Comparison of ENCODE assay signal across 8 mouse cellular contexts in the genomic region with DNA sequence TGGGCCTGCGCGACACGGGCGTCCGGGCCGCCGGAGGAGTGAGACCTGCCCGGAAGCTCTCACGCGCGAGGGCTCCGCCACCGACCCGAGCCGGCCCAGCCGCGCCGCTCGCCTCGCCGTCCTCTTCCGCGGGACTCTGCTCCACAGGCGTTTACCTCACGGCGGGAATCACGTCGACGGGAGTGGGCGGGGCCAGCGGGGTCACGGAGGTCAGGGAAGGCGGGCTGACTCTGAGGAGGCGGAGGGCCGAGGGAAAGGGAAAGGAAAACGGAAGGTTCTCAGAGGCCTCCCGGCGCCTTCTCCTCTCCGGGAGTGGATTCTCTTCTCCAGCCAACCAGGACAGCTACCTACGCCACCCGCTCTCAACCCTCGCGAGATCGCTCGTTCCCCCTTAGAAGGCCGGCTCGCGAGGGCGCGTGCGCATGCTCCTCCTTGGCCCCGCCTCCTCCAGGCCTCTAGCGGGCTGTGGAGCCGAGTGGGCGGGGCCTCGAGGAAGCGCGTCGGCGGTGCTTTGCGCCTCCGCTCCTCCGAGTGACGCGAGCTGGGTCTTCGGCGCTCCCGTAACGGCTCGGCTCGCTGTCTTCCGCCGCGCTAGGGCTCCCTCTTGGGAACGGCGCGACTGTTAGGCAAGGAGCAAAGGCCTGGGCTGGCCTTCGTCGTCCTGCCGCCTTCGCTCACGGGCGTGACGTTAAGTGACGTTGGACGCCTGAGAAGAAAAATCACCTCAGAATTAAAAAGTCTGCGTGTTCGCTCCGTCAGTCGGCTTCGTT. TPM values are rescaled to one million over a fixed set of nuclear protein-coding genes. Genes with fewer than 3 reads are reported as not detected.
DNase-seq lines count a peak whose midpoint lies in the region; ATAC-seq and TF ChIP-seq lines count a peak whose summit lies in the region.
"Not testable (repeated sequence)": the region's sequence is repeated elsewhere in the genome, so short reads cannot be mapped to it uniquely, and the experiment has no call there.

A gene (minus strand): TSS at position 343 of the 770 bp plus-strand sequence.

- peaks cover 20% of the 10 kb centered on the region for H3K79me2 ChIP-seq in MEL (ENCODE audit: control insufficient read depth, insufficient read depth, low read length, poor library complexity)

- not testable (repeated sequence) for H3K4me1 ChIP-seq in MEL (ENCODE audit: control insufficient read depth in 1 of 2, insufficient read depth in 2 of 2, low read length in 2 of 2); forebrain, embryonic 16.5 days (replicated peaks; ENCODE audit: control insufficient read depth, insufficient read depth, low read length); lung, adult 2 months (ENCODE audit: control insufficient read depth, insufficient read depth, low read length); neural tube, embryonic 15.5 days

- H3K4me2 ChIP-seq in forebrain, embryonic 16.5 days (ENCODE audit: low read length) = peak within 1 kb of the TSS; percentile 85
- peak within 1 kb of the TSS; percentile 83 for H3K4me2 ChIP-seq in neural tube, embryonic 15.5 days

- peak within 1 kb of the TSS; percentile 98 for H3K27ac ChIP-seq in MEL (ENCODE audit: control insufficient read depth, low read depth, low read length)
- peak within 1 kb of the TSS; percentile 98 for H3K27ac ChIP-seq in forebrain, embryonic 16.5 days (ENCODE audit: low read length)
- H3K27ac ChIP-seq in layer of hippocampus, adult 2 months = peak within 1 kb of the TSS; percentile 97
- peak within 1 kb of the TSS; percentile 97 for H3K27ac ChIP-seq in neural tube, embryonic 15.5 days (replicated peaks)

- TF ChIP-seq POLR2A in MEL (IDR thresholded peaks at IDR 0.05; ENCODE audit: control insufficient read depth in 1 of 2, insufficient read depth in 1 of 2, low read depth in 1 of 2, low read length in 2 of 2, poor library complexity in 1 of 2) = peak; percentile 66 to 74; a peak in 3 of 4 replicates
- TF ChIP-seq POLR2A in lung, adult 2 months (IDR thresholded peaks at IDR 0.05; ENCODE audit: borderline replicate concordance, extremely low read depth, low read depth, low read length) = peak; percentile 73; the same call in 1 of the 2 replicates

- 2% methylated on average over 78 of the region's 91 CpGs for WGBS in forebrain, embryonic 16.5 days
- WGBS in lung, adult 2 months = 1% methylated on average over 80 of the region's 91 CpGs
- WGBS in neural tube, embryonic 15.5 days = 2% methylated on average over 71 of the region's 91 CpGs

- peak within 1 kb of the TSS; percentile 96 to 99 for H3K4me3 ChIP-seq in MEL (ENCODE audit: control insufficient read depth in 1 of 2, insufficient read depth in 1 of 2, low read depth in 2 of 2, low read length in 2 of 2)
- H3K4me3 ChIP-seq in forebrain, embryonic 16.5 days (replicated peaks; ENCODE audit: low read length) = peak within 1 kb of the TSS; percentile 65
- peak within 1 kb of the TSS; percentile 92 for H3K4me3 ChIP-seq in layer of hippocampus, adult 2 months
- peak within 1 kb of the TSS; percentile 91 for H3K4me3 ChIP-seq in lung, adult 2 months (replicated peaks; ENCODE audit: extremely low read depth, low read depth, low read length)
- H3K4me3 ChIP-seq in neural tube, embryonic 15.5 days (replicated peaks) = peak within 1 kb of the TSS; percentile 89

- not testable (repeated sequence) for TF ChIP-seq EP300 in MEL (IDR thresholded peaks at IDR 0.05; ENCODE audit: low read depth in 1 of 2, low read length in 2 of 2)

- not testable (repeated sequence) for TF ChIP-seq RAD21 in MEL (IDR thresholded peaks at IDR 0.05; ENCODE audit: low read depth, low read length)

- peak; percentile 96 for ATAC-seq in forebrain, embryonic 16.5 days
- ATAC-seq in neural tube, embryonic 15.5 days (ENCODE audit: low FRiP score) = peak; percentile 93

- DNase-seq in MEL (ENCODE audit: low read depth, low spot score) = peak; percentile 95
- peak; percentile 93 to 97 for DNase-seq in cerebellum, adult 18-20 months
- peak; percentile 96 to 98 for DNase-seq in heart, postnatal 36 days
- DNase-seq in layer of hippocampus, adult 2 months (ENCODE audit: low spot score in 2 of 2) = peak; percentile 88 to 90
- peak; percentile 98 for DNase-seq in lung, adult 2 months
- DNase-seq in testis, postnatal 10 days (ENCODE audit: low spot score) = peak; percentile 98

- not testable (repeated sequence) for H3K9me3 ChIP-seq in MEL (replicated peaks; ENCODE audit: insufficient read depth, low read length); forebrain, embryonic 16.5 days (ENCODE audit: control insufficient read depth, low read length); neural tube, embryonic 15.5 days (replicated peaks)

- TF ChIP-seq CTCF in MEL (IDR thresholded peaks at IDR 0.05 in 2 of 3, conservative IDR thresholded peaks at IDR 0.05 in 1 of 3; ENCODE audit: control insufficient read depth in 1 of 3, insufficient read depth in 1 of 3, low read depth in 2 of 3, low read length in 3 of 3, poor library complexity in 1 of 3, severe bottlenecking in 1 of 3) = 0 out of 6 replicates have a peak, but pooled peaks of 1 of the 3 experiments have one; percentile 7
- TF ChIP-seq CTCF in layer of hippocampus, adult 2 months (conservative IDR thresholded peaks at IDR 0.05) = peak; percentile 18; the same call in 1 of the 2 replicates
- TF ChIP-seq CTCF in lung, adult 2 months (IDR thresholded peaks at IDR 0.05; ENCODE audit: insufficient read depth, low read length) = not testable (repeated sequence)

- intact Hi-C loops in heart, postnatal 36 days (cut with DNase I) = not testable (repeated sequence)

- H3K9ac ChIP-seq in MEL (ENCODE audit: control insufficient read depth, low read depth, low read length, poor library complexity, severe bottlenecking) = peak within 1 kb of the TSS; percentile 97
- H3K9ac ChIP-seq in forebrain, embryonic 16.5 days (replicated peaks; ENCODE audit: low read depth, low read length) = peak within 1 kb of the TSS; percentile 90
- H3K9ac ChIP-seq in neural tube, embryonic 15.5 days (replicated peaks) = peak within 1 kb of the TSS; percentile 64

- H3K27me3 ChIP-seq in MEL (ENCODE audit: control insufficient read depth in 1 of 2, insufficient read depth in 2 of 2, low read length in 2 of 2); forebrain, embryonic 16.5 days (replicated peaks; ENCODE audit: control insufficient read depth, insufficient read depth, low read length); neural tube, embryonic 15.5 days (replicated peaks): not testable (repeated sequence)

- H3K36me3 ChIP-seq in MEL (ENCODE audit: control insufficient read depth in 1 of 2, insufficient read depth in 2 of 2, low read length in 2 of 2) = peaks cover 11 to 17% of the 10 kb centered on the region in 2 experiments
- H3K36me3 ChIP-seq in forebrain, embryonic 16.5 days (ENCODE audit: control insufficient read depth, insufficient read depth); neural tube, embryonic 15.5 days: not testable (repeated sequence)

TF ChIP-seq in MEL, 35 proteins besides CTCF, POLR2A, EP300 and RAD21:
- TF ChIP-seq NELFE (IDR thresholded peaks at IDR 0.05; ENCODE audit: low read depth, low read length) = peak; percentile 55
- peak; percentile 69 for TF ChIP-seq NRF1 (IDR thresholded peaks at IDR 0.05; ENCODE audit: insufficient read depth, low read depth, low read length, poor library complexity, severe bottlenecking)
- TF ChIP-seq UBTF (IDR thresholded peaks at IDR 0.05; ENCODE audit: borderline replicate concordance, insufficient read depth, low read depth, low read length) = 0 out of 2 replicates have a peak, but pooled peaks have one; percentile 78
- peak; percentile 69; the same call in 1 of the 2 replicates for TF ChIP-seq CHD2 (IDR thresholded peaks at IDR 0.05; ENCODE audit: low read length)
- peak; percentile 53; the same call in 1 of the 2 replicates for TF ChIP-seq POLR2AphosphoS2 (IDR thresholded peaks at IDR 0.05; ENCODE audit: low read length)
- TF ChIP-seq SIN3A (IDR thresholded peaks at IDR 0.05; ENCODE audit: low read length) = peak; percentile 52
- TF ChIP-seq ETS1 (IDR thresholded peaks at IDR 0.05; ENCODE audit: low read depth, low read length) = peak; percentile 25; the same call in 1 of the 2 replicates
- TF ChIP-seq HCFC1 (IDR thresholded peaks at IDR 0.05; ENCODE audit: low read depth, low read length) = peak; percentile 70
- TF ChIP-seq TCF12 (IDR thresholded peaks at IDR 0.05; ENCODE audit: low read depth, low read length) = peak; percentile 50
- peak; percentile 41; the same call in 1 of the 2 replicates for TF ChIP-seq ZMIZ1 (IDR thresholded peaks at IDR 0.05; ENCODE audit: low read depth, low read length)

RNA-seq across cellular contexts. Expression of the gene that starts here (rescaled TPM):
- total RNA-seq in MEL (2012; rRNA removed) = 89.1 and 99.2 TPM in 2 replicates
- polyA plus RNA-seq in MEL (2012; ENCODE audit: insufficient read depth in 1 of 2, insufficient read length in 2 of 2, low read depth in 1 of 2, low replicate concordance in 2 of 2, missing spikeins in 1 of 2) = 100 to 1,000 TPM in 1 of 2 experiments, 10 to 100 TPM in 1; 59.0 to 140 TPM
- polyA plus RNA-seq in forebrain, embryonic 16.5 days (2015; fragmentation: Nextera tagmentation; extraction: Ambion mirVana) = 53.3 and 69.9 TPM in 2 replicates
- 10 to 100 TPM; 35.3 to 44.0 TPM for total RNA-seq in heart, postnatal 36 days (2021)
- total RNA-seq in layer of hippocampus, adult 2 months (2021) = 10 to 100 TPM; 58.5 to 59.3 TPM
- polyA plus RNA-seq in lung, adult 2 months (2012; rRNA removed) = 6.5 and 8.9 TPM in 2 replicates
- polyA plus RNA-seq in neural tube, embryonic 15.5 days (2015; fragmentation: Nextera tagmentation; extraction: Ambion mirVana) = 39.5 and 48.8 TPM in 2 replicates

Comparison
In these comparisons a context has a peak if more than half of its experiments do, and no peak if none do; other contexts are left out.
1. Peak in every context shown above with its lines: DNase-seq, ATAC-seq, H3K4me3 ChIP-seq and H3K27ac ChIP-seq.